Mouse (Mus musculus): ENCODE measurements around the gene Cwc22.

- no peak for TF ChIP-seq EP300 (IDR thresholded peaks at IDR 0.05; ENCODE audit: insufficient read depth, low read depth, low read length)
- no peak for TF ChIP-seq CTCF (IDR thresholded peaks at IDR 0.05)
- no peak for TF ChIP-seq POLR2A (IDR thresholded peaks at IDR 0.05; ENCODE audit: insufficient read depth, low read depth, low read length)
These were observed 39.0 kb downstream of the Cwc22 start for GRCm38 (mm10) chr2:77907164-77907563.

Measured in heart, adult 2 months (tissue).